Mouse (Mus musculus) myocyte (in vitro differentiated cells): ENCODE measurements around the gene Apod.
"Not testable (repeated sequence)": the region's sequence is repeated elsewhere in the genome, so short reads cannot be mapped to it uniquely, and the experiment has no call there.

Experiments
- CEBPB ChIP-seq: IDR thresholded peaks from 2 replicates; pipeline ENCODE4 v1.6.1; 2011; ENCODE audit warnings: mild to moderate bottlenecking, moderate library complexity; ENCODE audit not compliant: poor library complexity, insufficient read depth, severe bottlenecking
- E2F4 ChIP-seq: IDR thresholded peaks from one replicate; pipeline ENCODE4 v1.6.1; 2011; ENCODE audit warnings: mild to moderate bottlenecking, control low read depth, moderate library complexity; ENCODE audit not compliant: insufficient read depth
- MAX ChIP-seq: IDR thresholded peaks from one replicate; pipeline ENCODE4 v1.6.1; 2011; ENCODE audit warnings: low read depth, mild to moderate bottlenecking, control low read depth
- MYOD1 ChIP-seq, 3 experiments: IDR thresholded peaks; one replicate each; pipeline ENCODE4 v1.6.1; 2011; ENCODE audit warnings: control low read depth in 2 of 3, low read depth in 2 of 3, mild to moderate bottlenecking in 2 of 3, moderate library complexity in 1 of 3; ENCODE audit not compliant: insufficient read length in 2 of 3, control insufficient read depth in 1 of 3
- MYOG ChIP-seq, 3 experiments: IDR thresholded peaks; one replicate each; pipeline ENCODE4 v1.6.1; 2011; ENCODE audit warnings: control low read depth in 2 of 3, low read depth in 2 of 3, mild to moderate bottlenecking in 2 of 3; ENCODE audit not compliant: insufficient read length in 2 of 3, control insufficient read depth in 1 of 3, insufficient read depth in 1 of 3
- POLR2A ChIP-seq: IDR thresholded peaks from one replicate; pipeline ENCODE4 v1.6.1; 2011; ENCODE audit warnings: low read depth, mild to moderate bottlenecking, control low read depth, moderate library complexity; ENCODE audit not compliant: insufficient read length
- POLR2AphosphoS2 ChIP-seq: IDR thresholded peaks from one replicate; pipeline ENCODE4 v1.6.1; 2011; ENCODE audit warnings: low read depth, control low read depth; ENCODE audit not compliant: insufficient read length
- REST ChIP-seq: IDR thresholded peaks from one replicate; pipeline ENCODE4 v1.6.1; 2011; ENCODE audit warnings: mild to moderate bottlenecking, control low read depth, moderate library complexity; ENCODE audit not compliant: insufficient read depth, insufficient read length
- SRF ChIP-seq: IDR thresholded peaks from one replicate; pipeline ENCODE4 v1.6.1; 2011; ENCODE audit warnings: low read depth; ENCODE audit not compliant: control insufficient read depth, insufficient read length
- TCF3 ChIP-seq: IDR thresholded peaks from one replicate; pipeline ENCODE4 v1.6.1; 2011; ENCODE audit warnings: low read depth, control low read depth; ENCODE audit not compliant: insufficient read length
- USF1 ChIP-seq: IDR thresholded peaks from one replicate; pipeline ENCODE4 v1.6.1; 2011; ENCODE audit warnings: low read depth, mild to moderate bottlenecking, control low read depth, moderate library complexity

GRCm38 (mm10) chr16:31330970-31331369 is 16.4 kb upstream of the Apod start:
- TF ChIP-seq USF1; REST; POLR2A; TCF3; CEBPB; MAX; MYOG (IDR thresholded peaks at IDR 0.05; ENCODE audit: control insufficient read depth in 1 of 3, insufficient read depth in 1 of 3, insufficient read length in 2 of 3, low read depth in 2 of 3); POLR2AphosphoS2; E2F4; SRF; MYOD1 (IDR thresholded peaks at IDR 0.05; ENCODE audit: control insufficient read depth in 1 of 3, insufficient read length in 2 of 3, low read depth in 2 of 3): not testable (repeated sequence)
